Mouse (Mus musculus): ENCODE results near the gene Orm1. TPM values are rescaled to one million over a fixed set of nuclear protein-coding genes. Genes with fewer than 3 reads are reported as not detected.
A peak's percentile ranks its signal among the peaks of the same experiment; 100 is the strongest.

The Orm1 gene
- polyA plus RNA-seq, 1 experiment from 2014 or later, result not detected

DNA sequence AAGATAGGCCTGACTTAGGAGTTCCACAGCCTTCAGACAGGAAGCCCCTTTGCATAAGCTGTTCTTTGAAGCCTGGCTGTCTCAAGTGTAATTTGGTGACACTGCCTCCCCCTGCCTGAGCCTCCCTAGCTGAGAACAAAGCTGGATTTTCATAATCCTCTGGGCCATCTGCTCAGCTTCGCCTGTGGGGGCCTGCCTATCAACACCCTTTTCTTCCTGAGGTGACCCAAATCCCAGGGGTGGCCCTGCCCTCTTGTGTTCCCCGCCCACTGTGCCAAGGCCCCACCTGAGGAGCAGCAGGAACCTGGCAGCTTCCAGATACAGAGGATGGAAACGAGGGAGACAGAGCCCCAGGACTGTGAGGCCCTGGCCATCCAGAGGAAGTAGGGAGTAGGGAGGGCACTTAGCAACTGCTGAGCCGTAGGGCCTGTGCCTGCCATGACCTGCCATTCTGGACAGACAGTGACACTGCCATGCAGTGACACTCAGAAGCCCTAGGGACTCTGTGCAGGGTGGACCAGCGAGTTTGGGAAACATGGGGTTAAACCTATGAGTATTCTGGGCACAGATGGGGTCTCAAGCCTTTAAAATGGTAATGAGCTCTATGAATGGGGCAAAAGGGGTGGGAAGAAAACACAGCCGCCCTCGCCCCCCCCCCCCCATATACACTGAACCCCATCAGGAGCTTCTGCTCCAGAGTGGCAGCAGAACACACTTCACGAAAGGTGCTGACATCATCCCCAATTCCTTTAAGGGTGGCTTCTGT is 44.9 kb downstream of the Orm1 start:
- Histone ChIP-seq H3K27me3 (ENCODE audit: insufficient read depth, poor library complexity, severe bottlenecking) (no peaks in the 10 kb centered on the region), H3K36me3 (peaks cover 18% of the 10 kb centered on the region), H3K4me1 (peaks cover 25% of the 10 kb centered on the region), H3K9me3 (no peaks in the 10 kb centered on the region), H3K4me3 (no peak overlapping the region), H3K27ac (no peak overlapping the region)
- 40% methylated on average over 8 of the region's 8 CpGs for WGBS
- no peak for DNase-seq (ENCODE audit: low spot score)

DNA sequence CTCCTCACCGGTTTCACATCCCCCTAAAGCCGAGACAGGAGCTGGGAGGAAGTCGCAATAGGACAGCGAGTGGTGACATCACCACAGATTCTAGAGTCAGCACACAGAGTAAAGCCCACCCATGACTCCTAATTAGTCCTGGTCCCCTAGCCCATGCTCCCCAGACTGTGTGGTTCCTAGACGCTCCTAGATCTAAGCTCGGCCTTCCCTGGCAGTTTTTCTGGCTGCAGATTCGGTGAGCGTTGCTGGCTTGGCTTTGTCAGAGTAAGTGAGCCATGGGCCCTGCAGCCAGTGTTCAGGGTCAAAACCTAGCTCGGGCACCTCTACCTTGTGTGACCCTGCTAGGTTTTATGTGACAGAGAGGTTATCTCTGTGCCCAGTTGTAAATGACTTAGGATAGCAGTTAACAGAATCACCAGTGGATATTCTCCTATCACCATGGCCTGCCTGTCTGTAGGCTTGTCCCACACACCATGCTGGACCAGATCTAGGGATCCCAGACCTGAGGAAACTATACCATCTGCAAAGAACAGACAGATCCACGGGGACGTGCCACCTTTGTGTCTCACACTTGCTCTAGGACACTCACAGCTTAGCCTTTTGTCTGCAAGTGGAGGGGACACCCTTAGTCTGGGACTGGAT is 45.6 kb downstream of the Orm1 start:
- Histone ChIP-seq H3K4me3 (no peak overlapping the region), H3K27ac (peak overlapping the region; percentile 22; the same call in 1 of the 2 replicates), H3K4me1 (peaks cover 25% of the 10 kb centered on the region), H3K9me3 (no peaks in the 10 kb centered on the region), H3K27me3 (ENCODE audit: insufficient read depth, poor library complexity, severe bottlenecking) (no peaks in the 10 kb centered on the region), H3K36me3 (peaks cover 25% of the 10 kb centered on the region)
- DNase-seq (ENCODE audit: low spot score), result no peak
- 59% methylated on average over 11 of the region's 11 CpGs for WGBS

DNA sequence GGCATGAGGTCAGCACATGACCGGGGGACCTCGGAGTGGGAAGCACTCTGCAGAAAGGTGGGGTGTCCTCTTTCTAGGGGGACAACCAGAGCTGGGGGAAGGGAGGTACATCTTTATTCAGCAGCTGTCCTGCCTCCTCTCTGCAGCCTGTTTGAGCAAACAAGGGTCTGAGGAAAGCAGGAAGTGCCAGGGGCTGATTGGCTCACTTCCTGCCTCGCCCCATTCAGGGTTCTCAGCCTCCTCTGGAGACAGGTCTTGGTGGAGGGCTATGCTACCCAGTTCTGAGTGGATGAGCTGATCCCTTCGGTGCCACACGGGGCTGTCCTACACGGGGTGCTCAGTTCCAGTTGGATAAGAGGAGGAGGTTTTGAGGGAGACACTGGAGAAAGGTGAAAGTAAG is 47.0 kb downstream of the Orm1 start:
- no peak overlapping the region for H3K4me3 ChIP-seq
- H3K36me3 ChIP-seq, result peaks cover 29% of the 10 kb centered on the region
- H3K27me3 ChIP-seq (ENCODE audit: insufficient read depth, poor library complexity, severe bottlenecking), result no peaks in the 10 kb centered on the region
- peaks cover 25% of the 10 kb centered on the region for H3K4me1 ChIP-seq
- 72% methylated on average over 6 of the region's 6 CpGs for WGBS
- peak overlapping the region; percentile 62 for H3K27ac ChIP-seq
- H3K9me3 ChIP-seq, result no peaks in the 10 kb centered on the region
- DNase-seq (ENCODE audit: low spot score), result no peak

Other genes with a start within 250 kb of the Orm1 start
- 5.8 and 158 TPM in 2 replicates for gene Ambp, start 189.8 kb upstream of the Orm1 start, polyA plus RNA-seq (2016; fragmentation: Nextera tagmentation; extraction: Ambion mirVana)
- gene Kif12, start 172.4 kb upstream of the Orm1 start, polyA plus RNA-seq (2016; fragmentation: Nextera tagmentation; extraction: Ambion mirVana), result 0.12 and 3.4 TPM in 2 replicates
- 2.3 and 4.3 TPM in 2 replicates for gene Col27a1, start 130.6 kb upstream of the Orm1 start, polyA plus RNA-seq (2016; fragmentation: Nextera tagmentation; extraction: Ambion mirVana)
- not detected in 2 replicates for gene Orm3, start 11.6 kb downstream of the Orm1 start, polyA plus RNA-seq (2016; fragmentation: Nextera tagmentation; extraction: Ambion mirVana)
- gene Orm2, start 17.9 kb downstream of the Orm1 start, polyA plus RNA-seq (2016; fragmentation: Nextera tagmentation; extraction: Ambion mirVana), result not detected in 2 replicates
- 4.6 and 9.0 TPM in 2 replicates for gene Akna, start 58.8 kb downstream of the Orm1 start, polyA plus RNA-seq (2016; fragmentation: Nextera tagmentation; extraction: Ambion mirVana)
- 4.0 and 5.3 TPM in 2 replicates for gene Whrn, start 151.4 kb downstream of the Orm1 start, polyA plus RNA-seq (2016; fragmentation: Nextera tagmentation; extraction: Ambion mirVana)
- 190 and 227 TPM in 2 replicates for gene Atp6v1g1, start 200.2 kb downstream of the Orm1 start, polyA plus RNA-seq (2016; fragmentation: Nextera tagmentation; extraction: Ambion mirVana)
- 7.9 and 9.3 TPM in 2 replicates for gene Tmem268, start 214.2 kb downstream of the Orm1 start, polyA plus RNA-seq (2016; fragmentation: Nextera tagmentation; extraction: Ambion mirVana)